Mouse (Mus musculus) lung, postnatal 10 days (tissue): ENCODE results near the gene Slc29a1.
"Not testable (repeated sequence)": the region's sequence is repeated elsewhere in the genome, so short reads cannot be mapped to it uniquely, and the experiment has no call there.

Experiments
- DNase-seq: peaks from one replicate; pipeline ENCODE4 v3.0.0; 2021

The Slc29a1 gene

DNA sequence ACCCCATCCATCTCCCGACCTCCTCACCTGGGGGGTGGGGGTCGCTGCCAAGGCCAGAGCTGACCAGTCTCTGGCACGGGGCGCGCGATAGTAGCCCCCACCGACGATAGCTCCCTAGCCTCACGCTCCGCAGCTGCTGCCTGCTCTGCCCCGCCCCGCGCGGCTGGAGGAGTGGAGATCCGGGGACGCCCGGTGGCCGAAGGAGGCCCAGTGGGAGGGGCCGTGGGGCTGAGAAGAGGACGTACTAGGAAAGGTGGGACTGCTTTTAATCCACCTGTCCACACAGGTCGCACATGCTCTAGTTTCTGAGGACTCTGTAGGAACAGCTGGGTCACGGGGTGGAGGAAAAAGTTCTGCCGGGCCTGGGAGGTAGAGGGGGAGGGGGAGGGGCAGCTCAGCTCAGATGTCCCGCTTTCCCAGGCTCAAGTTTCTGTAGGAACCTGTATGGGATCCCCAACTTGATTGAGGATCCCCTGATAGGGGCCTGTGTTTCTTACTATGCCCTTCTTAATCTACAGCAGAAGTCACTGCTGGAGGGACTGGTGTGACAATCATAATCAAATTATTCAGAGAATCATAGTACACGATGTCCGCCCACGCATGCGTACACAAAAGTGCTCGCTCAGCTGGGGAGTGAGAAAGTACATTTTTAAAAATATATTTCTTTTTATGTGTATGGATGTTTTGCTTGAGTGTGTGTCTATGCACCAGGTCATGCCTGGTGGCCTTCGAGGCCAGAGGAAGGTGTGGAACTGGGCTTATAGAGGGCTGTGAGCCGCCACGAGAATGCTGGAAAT, at the start of gene Slc29a1:
Slc29a1 (minus strand) TSS at position 161 of the 797 bp plus-strand sequence.
- peak; percentile 87 for DNase-seq

- DNase-seq: no peak
Observed at GRCm38 (mm10) chr17:45644185-45644584, 44.8 kb upstream of the Slc29a1 start.

GRCm38 (mm10) chr17:45642701-45643100, 43.3 kb upstream of the Slc29a1 start:
- DNase-seq: peak; percentile 82

DNA sequence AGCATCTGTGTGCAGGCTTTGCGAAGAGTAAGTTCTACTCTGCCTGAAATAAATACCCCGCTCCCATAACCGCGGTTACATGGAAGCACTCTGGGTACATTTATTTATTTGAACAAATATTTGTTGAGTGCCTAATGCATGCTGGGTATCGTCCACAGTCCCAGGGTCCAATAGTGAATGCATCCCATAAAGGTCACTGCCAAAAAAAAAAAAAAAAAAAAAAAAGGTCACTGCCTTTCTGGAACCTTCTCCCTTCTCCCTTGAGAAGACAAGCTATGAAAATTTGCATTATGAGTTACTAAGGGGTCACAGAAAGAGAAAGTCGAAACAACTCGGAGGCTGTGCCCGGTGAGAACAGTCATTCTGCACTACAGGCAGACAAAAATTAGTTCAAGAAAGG, 42.6 kb upstream of the Slc29a1 start:
- no peak for DNase-seq

DNA sequence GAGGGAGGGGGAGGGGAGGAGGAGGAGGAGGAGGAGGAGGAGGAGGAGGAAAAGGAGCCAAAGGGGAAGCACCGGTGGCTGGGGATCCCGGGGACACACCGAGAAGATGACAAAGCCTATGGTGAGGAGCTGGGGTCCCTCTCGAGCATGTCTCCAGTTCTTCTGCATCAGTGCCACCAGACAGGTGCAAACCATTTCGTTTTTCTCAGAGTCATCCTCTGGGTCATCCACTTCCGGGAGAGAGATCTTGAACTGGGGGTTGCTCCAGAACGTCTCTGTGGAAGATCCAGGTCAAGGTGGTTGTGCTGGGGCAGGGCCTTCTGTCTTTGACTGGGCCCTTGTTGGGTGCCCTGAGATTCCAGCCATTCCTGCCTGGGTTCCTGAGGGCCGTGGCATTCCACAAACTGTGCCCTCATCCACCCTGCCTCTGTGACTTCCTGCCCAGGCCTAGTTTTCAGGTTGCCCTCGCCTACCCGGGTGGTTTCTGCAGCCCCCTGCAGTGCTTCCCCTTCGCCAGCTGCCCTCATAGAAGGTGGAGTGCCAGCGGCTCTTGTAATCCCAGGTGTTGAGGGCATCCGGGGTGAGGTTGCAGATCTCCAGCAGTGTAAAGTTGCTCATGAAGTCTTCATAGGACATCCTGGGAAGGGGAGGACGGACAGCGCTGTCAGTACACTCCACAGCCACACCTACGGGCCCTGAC, 39.3 kb upstream of the Slc29a1 start:
- no peak for DNase-seq

DNA sequence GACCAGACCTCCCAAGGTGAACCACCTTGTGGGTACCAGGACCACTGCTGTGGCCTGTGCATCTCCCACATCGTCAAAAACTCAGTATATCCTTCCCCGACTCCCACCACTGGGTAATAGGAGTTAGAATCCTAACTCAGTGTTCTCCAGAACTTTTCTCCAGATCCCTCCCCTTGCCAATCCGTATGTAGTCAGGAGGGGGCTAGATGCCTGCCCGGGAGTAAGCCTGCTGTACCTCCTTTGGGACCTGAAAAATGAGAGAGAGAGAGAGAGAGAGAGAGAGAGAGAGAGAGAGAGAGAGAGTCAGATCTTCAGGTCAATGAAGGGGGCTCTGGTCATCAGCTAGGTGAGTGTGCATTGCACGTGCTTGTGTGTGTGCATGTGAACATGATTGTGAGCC, 34.6 kb upstream of the Slc29a1 start:
- no peak for DNase-seq

DNA sequence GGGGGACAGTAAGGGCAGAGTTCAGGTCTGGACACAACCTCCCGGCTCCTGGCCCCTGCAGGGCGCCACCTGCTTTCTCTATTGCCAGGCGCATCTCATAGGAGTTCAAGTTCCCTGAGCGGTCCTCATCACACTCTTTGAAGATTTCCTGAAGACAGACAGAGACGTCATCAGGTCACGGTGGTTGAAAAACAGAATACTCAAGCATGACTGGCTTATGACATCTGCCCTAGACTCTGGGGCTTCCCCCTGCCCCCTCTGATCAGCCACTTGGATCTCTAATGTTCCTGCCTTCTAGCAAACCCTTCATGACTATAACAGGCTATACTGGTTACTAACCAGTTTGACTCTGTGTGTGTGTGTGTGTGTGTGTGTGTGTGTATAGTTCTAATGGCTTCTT, 32.5 kb upstream of the Slc29a1 start:
- DNase-seq: no peak

DNA sequence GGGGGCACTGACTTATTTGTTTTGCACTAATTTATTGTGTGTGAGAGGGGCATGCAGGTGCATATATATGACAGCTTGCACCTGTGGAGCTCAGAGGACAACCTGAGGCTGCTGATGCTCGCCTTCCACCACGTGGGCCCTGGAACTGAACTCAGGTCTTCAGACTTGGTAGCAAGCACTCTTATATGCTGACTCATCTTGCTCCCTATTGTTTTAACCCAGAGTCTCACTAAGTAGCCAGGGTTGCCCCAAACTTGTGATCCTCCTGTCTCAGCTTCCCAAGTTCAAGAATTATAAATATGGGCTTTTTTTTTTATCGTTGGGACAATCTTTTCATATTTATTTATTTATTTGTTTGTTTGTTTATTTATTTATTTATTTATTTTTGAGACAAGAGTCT, 31.6 kb upstream of the Slc29a1 start:
- no peak for DNase-seq

- peak; percentile 88 for DNase-seq
Observed at GRCm38 (mm10) chr17:45629861-45630694, 30.7 kb upstream of the Slc29a1 start.

GRCm38 (mm10) chr17:45628885-45629855, 29.8 kb upstream of the Slc29a1 start:
- DNase-seq: peak; percentile 62

DNA sequence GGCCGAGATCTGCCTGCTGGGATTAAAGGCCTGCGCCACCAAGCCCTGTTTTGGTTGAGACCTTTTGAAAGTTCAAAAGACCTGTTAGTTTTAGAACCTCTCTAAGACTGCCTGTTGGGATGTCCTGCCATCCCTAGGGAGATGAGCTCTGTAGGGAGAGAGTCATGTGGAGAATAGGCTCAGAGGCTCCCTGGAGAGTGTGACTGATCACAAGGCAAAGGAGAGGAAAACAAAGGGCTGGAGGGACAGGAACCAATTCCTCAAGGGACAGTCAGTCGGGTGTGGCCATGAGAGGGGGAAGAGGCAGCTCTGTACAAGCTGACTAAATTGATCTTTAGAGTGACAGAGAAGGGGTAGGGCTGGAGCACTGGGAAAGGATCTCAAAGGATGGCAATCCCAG, 28.8 kb upstream of the Slc29a1 start:
- no peak for DNase-seq

GRCm38 (mm10) chr17:45626577-45627134, 27.2 kb upstream of the Slc29a1 start:
- DNase-seq: peak; percentile 88

GRCm38 (mm10) chr17:45623425-45623824, 24.0 kb upstream of the Slc29a1 start:
- DNase-seq: not testable (repeated sequence)

DNA sequence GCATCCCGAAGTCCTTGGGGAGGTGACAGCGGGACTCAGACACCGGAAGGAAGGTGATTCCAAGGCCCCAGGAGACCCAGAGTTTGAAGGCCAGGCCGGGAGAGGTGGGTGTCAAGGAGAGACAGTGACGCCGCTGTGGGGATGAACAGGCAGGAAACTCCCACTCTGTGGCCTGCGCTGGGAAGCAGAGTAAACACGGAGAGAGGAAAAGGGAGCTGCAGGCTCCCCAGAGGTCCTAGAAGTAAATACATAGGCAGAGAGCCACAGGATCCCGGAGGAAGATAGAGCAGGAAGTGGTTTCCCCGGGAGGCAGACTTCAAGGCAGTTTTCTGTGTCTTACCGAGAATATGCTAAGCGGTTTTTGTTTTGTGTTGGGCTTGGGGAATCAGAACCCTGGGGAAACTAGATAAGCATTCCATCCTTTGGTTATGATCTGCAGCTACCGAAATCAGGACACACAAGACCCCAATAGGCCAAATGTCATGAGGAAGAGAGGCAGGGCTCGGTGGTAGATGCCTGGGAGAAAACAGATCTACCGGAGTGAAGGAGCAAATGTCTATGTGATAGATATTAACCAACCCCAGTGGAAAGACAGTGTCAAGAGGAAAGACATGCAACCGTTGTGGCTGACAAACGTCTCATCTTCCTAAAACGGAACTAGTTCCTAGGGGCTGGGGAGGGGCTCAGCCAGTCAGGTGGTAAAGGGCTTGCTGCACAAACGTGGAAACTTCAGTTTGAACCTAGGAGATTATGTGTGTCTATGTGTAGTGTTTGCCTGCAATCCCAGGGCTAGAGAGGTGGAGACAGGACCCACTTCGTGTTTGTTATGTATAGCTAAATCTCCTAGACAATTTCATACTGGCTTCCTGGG, 20.2 kb upstream of the Slc29a1 start:
- peak; percentile 74 for DNase-seq

DNA sequence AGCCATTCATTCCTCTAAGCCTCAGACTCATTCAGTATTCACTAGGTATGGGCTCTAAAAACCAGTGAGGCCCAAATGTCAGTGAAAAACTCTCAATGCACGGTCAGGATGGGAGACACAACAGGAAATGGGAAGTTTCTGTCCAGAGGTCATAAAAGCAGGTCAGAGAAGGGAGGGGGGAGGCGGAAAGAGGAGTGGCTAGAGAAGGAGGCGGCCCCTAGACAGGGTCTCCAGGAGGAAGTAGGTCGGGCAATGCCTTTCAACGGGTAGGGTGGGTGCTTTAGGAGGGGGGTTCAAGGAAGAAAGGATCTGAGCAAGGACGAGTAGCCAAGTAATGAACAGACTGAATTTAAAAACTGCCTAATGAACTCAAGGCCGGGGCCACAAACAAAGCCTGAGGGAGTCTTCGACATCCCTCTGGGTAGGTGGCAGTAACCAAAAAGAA, 19.6 kb upstream of the Slc29a1 start:
- peak; percentile 86 for DNase-seq

GRCm38 (mm10) chr17:45617655-45618054, 18.2 kb upstream of the Slc29a1 start:
- DNase-seq: no peak

DNA sequence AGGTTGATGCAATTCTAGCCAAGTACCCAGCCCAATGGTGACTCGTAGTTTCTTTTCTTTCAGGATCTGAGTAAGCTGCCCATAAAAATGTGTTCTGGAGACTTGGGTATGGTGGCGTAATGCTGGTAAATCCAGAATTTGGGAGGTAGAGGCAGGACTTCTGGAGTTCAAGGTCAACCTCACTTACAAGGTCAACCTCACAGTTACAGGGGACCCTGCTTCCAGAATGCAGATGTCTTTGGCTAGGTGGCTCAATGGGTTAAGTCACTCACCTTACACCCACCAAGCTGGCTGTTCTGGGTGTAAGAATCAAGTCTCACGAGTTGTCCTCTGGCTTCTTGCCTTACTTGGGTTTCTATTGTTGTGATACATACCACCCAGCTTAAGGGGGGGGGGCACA, 17.3 kb upstream of the Slc29a1 start:
- no peak for DNase-seq

DNA sequence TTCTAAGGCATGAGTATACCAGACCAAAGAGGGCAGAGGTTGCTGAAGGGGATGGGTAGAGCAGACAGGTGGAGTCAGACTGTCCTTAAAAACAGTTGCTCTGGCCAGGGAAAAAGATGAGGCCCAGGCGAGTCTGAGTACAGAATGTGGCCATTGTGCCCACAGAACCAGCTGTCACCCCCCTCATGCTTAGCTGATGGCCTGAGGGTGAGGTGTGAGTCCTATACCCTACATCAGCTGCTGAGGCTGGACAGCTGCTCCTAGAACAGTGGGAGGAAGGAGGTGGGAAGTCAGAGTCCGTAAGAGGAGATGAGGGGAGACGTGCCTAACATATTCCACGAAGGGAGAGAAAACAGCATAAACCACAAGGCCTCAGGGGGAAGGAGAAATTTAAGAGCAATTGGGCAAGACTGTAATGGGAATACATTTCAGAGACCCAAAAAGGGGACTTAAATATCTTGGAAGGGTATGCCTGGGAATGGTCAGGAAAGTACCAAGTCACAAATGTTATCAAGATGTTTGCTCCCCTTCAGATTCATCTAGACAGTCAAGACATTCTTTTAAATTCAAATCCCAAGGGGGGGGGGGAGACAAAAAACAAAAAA, 16.7 kb upstream of the Slc29a1 start:
- DNase-seq: no peak

DNA sequence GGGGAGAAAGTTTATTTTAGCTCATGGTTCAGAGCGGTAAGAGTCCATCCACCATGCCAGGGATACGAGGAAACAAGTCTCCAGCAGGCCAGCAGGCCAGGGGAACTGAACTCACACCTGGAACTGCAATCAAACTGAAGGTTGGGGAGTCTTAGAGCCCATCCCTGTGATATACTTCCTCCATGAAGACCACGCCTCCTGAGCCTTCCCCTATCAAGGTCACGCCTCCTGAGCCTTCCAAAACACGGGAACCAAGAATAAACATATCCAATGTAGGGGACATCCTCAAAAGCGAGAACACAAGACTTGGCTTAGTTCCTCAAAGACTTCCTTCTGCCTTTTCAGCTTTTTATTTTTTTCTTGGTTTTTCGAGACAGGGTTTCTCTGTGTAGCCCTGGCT, 13.5 kb upstream of the Slc29a1 start:
- DNase-seq: no peak

- DNase-seq: no peak
Observed at GRCm38 (mm10) chr17:45612008-45612407, 12.6 kb upstream of the Slc29a1 start.
